Mouse (Mus musculus) cerebellum, adult 2 months (tissue): ENCODE results near the gene Acvrl1.

Experiments used
- CTCF ChIP-seq: fragments of 200-500 bp; IDR thresholded peaks from 2 replicates; pipeline ENCODE4 v1.5.1; 2011; ENCODE audit warnings: low read depth, mild to moderate bottlenecking, control low read depth, low read length, moderate library complexity, borderline replicate concordance; ENCODE audit not compliant: insufficient read depth
- POLR2A ChIP-seq: fragments of 200-500 bp; IDR thresholded peaks from 2 replicates; pipeline ENCODE4 v1.6.1; 2011; ENCODE audit warnings: low read length, control low read depth, borderline replicate concordance; ENCODE audit not compliant: insufficient read depth

- TF ChIP-seq POLR2A: no peak
- no peak for TF ChIP-seq CTCF
Observed at GRCm38 (mm10) chr15:101161534-101161933, 33.2 kb downstream of the Acvrl1 start.
